Mouse (Mus musculus) MEL (cell line): ENCODE measurements around the gene Rnf130.

Experiments
- CHD1 ChIP-seq: IDR thresholded peaks from 2 replicates; pipeline ENCODE4 v1.6.1; 2012; ENCODE audit warnings: low read depth, mild to moderate bottlenecking, inconsistent platforms, low read length, improper control_type of control experiment
- CTCF ChIP-seq, 3 experiments: IDR thresholded peaks in 2 of 3; conservative IDR thresholded peaks in 1 of 3; 2 replicates each; pipeline ENCODE4 v1.5.1; 2011 to 2012; ENCODE audit warnings: low read length in 3 of 3, low read depth in 2 of 3, mild to moderate bottlenecking in 2 of 3, improper control_type of control experiment in 1 of 3, inconsistent platforms in 1 of 3, mixed read lengths in 1 of 3, moderate library complexity in 1 of 3; ENCODE audit not compliant: control insufficient read depth in 1 of 3, insufficient read depth in 1 of 3, poor library complexity in 1 of 3, severe bottlenecking in 1 of 3
- E2F4 ChIP-seq: IDR thresholded peaks from 2 replicates; pipeline ENCODE4 v1.6.1; 2011; ENCODE audit warnings: low read depth, low read length, improper control_type of control experiment, borderline replicate concordance
- EP300 ChIP-seq, 2 experiments: IDR thresholded peaks; 2 replicates each; pipeline ENCODE4 v1.6.1; 2011; ENCODE audit warnings: improper control_type of control experiment in 2 of 2, low read length in 2 of 2, low read depth in 1 of 2, mild to moderate bottlenecking in 1 of 2
- MEF2A ChIP-seq: IDR thresholded peaks from 2 replicates; pipeline ENCODE4 v1.6.1; 2014; ENCODE audit warnings: low read depth, mild to moderate bottlenecking, inconsistent platforms, low read length, improper control_type of control experiment; ENCODE audit not compliant: poor library complexity, insufficient replicate concordance, severe bottlenecking; ENCODE audit errors: extremely low read depth
- MYC ChIP-seq: IDR thresholded peaks from 2 replicates; pipeline ENCODE4 v1.6.1; 2011; ENCODE audit warnings: low read depth, mild to moderate bottlenecking, low read length, improper control_type of control experiment, moderate library complexity
- POLR2A ChIP-seq, 2 experiments: IDR thresholded peaks; 2 replicates each; pipeline ENCODE4 v1.6.1; 2011 to 2012; ENCODE audit warnings: low read length in 2 of 2, mild to moderate bottlenecking in 2 of 2, control low read depth in 1 of 2, improper control_type of control experiment in 1 of 2, low read depth in 1 of 2, moderate library complexity in 1 of 2; ENCODE audit not compliant: control insufficient read depth in 1 of 2, insufficient read depth in 1 of 2, poor library complexity in 1 of 2
- RCOR1 ChIP-seq: IDR thresholded peaks from 2 replicates; pipeline ENCODE4 v1.6.1; 2012; ENCODE audit warnings: low read depth, mild to moderate bottlenecking, inconsistent platforms, low read length, improper control_type of control experiment
- TAL1 ChIP-seq: IDR thresholded peaks from 2 replicates; pipeline ENCODE4 v1.6.1; 2012; ENCODE audit warnings: mild to moderate bottlenecking, inconsistent platforms, low read length, moderate library complexity, mixed read lengths
- TBP ChIP-seq: IDR thresholded peaks from 2 replicates; pipeline ENCODE4 v1.8.0; 2011; ENCODE audit warnings: low read depth, low read length, improper control_type of control experiment
- USF1 ChIP-seq: IDR thresholded peaks from 2 replicates; pipeline ENCODE4 v1.6.1; 2014; ENCODE audit warnings: low read depth, mild to moderate bottlenecking, inconsistent platforms, low read length, improper control_type of control experiment, moderate library complexity
- ZC3H11A ChIP-seq: IDR thresholded peaks from 2 replicates; pipeline ENCODE4 v1.6.1; 2012; ENCODE audit warnings: low read depth, mild to moderate bottlenecking, inconsistent platforms, low read length, improper control_type of control experiment
- ZMIZ1 ChIP-seq: IDR thresholded peaks from 2 replicates; pipeline ENCODE4 v1.6.1; 2012; ENCODE audit warnings: low read depth, mild to moderate bottlenecking, inconsistent platforms, low read length, improper control_type of control experiment, moderate library complexity

DNA sequence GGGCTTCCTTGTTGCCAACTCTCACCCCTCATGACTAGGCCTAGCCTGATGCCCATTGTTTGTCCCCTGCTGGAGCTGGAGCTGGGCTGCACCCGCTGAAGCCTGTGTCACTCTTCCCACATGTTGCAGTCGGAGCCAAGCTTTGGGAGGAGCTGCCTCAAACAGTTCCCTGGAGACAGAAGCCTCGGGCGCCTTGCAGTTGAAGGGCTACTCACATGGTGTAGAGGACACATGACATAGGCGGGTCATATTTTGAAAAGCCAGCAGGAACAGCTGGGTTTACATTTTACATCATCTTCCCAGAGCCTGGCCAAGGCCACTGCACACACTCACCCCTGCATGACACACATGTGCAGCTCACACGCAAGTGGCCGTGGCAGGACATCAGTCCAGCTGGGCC is 124.1 kb downstream of the Rnf130 start:
- TF ChIP-seq MYC (no peak), TAL1 (no peak), EP300 (IDR thresholded peaks at IDR 0.05; ENCODE audit: low read depth in 1 of 2, low read length in 2 of 2) (no peak), CTCF (IDR thresholded peaks at IDR 0.05 in 2 of 3, conservative IDR thresholded peaks at IDR 0.05 in 1 of 3; ENCODE audit: control insufficient read depth in 1 of 3, insufficient read depth in 1 of 3, low read depth in 2 of 3, low read length in 3 of 3, poor library complexity in 1 of 3, severe bottlenecking in 1 of 3) (no peak), POLR2A (IDR thresholded peaks at IDR 0.05; ENCODE audit: control insufficient read depth in 1 of 2, insufficient read depth in 1 of 2, low read depth in 1 of 2, low read length in 2 of 2, poor library complexity in 1 of 2) (no peak), MEF2A (no peak), RCOR1 (no peak), USF1 (no peak), ZC3H11A (no peak), E2F4 (no peak), ZMIZ1 (no peak), TBP (no peak), CHD1 (no peak)
